Mouse (Mus musculus) forebrain, postnatal 0 days (tissue): Measurements from ENCODE around the gene Tomm34. TPM values are rescaled to one million over a fixed set of nuclear protein-coding genes. Genes with fewer than 3 reads are reported as not detected.

ENCODE experiments used
- ATAC-seq: fragments of 200-750 bp; cut with Nextera tagmentation; 2 replicates; pipeline ENCODE4 v1.8.0; 2017; ENCODE audit warnings: mild to moderate bottlenecking, moderate library complexity
- DNase-seq: peaks from one replicate; pipeline ENCODE4 v3.0.0-alpha.2; 2015
- H3K27ac ChIP-seq: fragments of 300-500 bp; sonication (generic); 2 replicates; pipeline ENCODE4 v1.5.1; 2014; ENCODE audit warnings: low read depth, mild to moderate bottlenecking, antibody characterized with exemption, low read length, moderate library complexity, mixed read lengths
- H3K27me3 ChIP-seq: fragments of 300-500 bp; sonication (generic); 2 replicates; pipeline ENCODE4 v1.6.1; 2014; ENCODE audit warnings: mild to moderate bottlenecking, low read length, mixed read lengths; ENCODE audit not compliant: insufficient read depth
- H3K36me3 ChIP-seq: fragments of 300-500 bp; sonication (generic); 2 replicates; pipeline ENCODE4 v1.6.1; 2014; ENCODE audit warnings: mild to moderate bottlenecking, moderate library complexity; ENCODE audit not compliant: insufficient read depth
- H3K4me1 ChIP-seq: fragments of 300-500 bp; sonication (generic); 2 replicates; pipeline ENCODE4 v1.6.1; 2014; ENCODE audit warnings: antibody characterized with exemption; ENCODE audit not compliant: insufficient read depth
- H3K4me2 ChIP-seq: fragments of 300-500 bp; sonication (generic); 2 replicates; pipeline ENCODE4 v1.6.1; 2014; ENCODE audit warnings: low read depth, mild to moderate bottlenecking, moderate library complexity
- H3K4me3 ChIP-seq: fragments of 300-500 bp; sonication (generic); 2 replicates; pipeline ENCODE4 v1.5.1; 2014; ENCODE audit warnings: low read depth, low read length, mixed read lengths
- H3K9ac ChIP-seq: fragments of 300-500 bp; sonication (generic); 2 replicates; pipeline ENCODE4 v1.6.1; 2014; ENCODE audit warnings: mild to moderate bottlenecking
- H3K9me3 ChIP-seq: fragments of 300-500 bp; sonication (generic); 2 replicates; pipeline ENCODE4 v1.6.1; 2016; ENCODE audit warnings: low read length
- CTCF ChIP-seq: sonication (generic); IDR thresholded peaks from 2 replicates; pipeline ENCODE4 v1.5.1; 2016; ENCODE audit warnings: antibody characterized with exemption, control low read depth, low read depth
- WGBS: fragments of 180-500 bp; shearing (Covaris S2); extraction: QIAGEN DNeasy Blood & Tissue Kit; methylation state at CpG from one replicate; pipeline ENCODE4 v1.1.7; 2014; 5-methylcytosine and 5-hydroxymethylcytosine counted together
- polyA plus RNA-seq: library from polyadenylated mRNA; unstranded; fragments of >200 nt; fragmentation: Nextera tagmentation; extraction: Ambion mirVana; gene quantifications from 2 replicates; pipeline ENCODE4 v1.2.1, GENCODE M21; 2015
- total RNA-seq: library from RNA; depleted of rRNA; stranded (reverse); fragments of >200 nt; gene quantifications from 2 replicates; pipeline ENCODE4 v1.2.3, GENCODE M21; 2014

Gene Tomm34
- total and polyA plus RNA-seq, 2 experiments from 2014 or later = 37.2 to 54.2 TPM

GRCm38 (mm10) chr2:164087416-164088017, 16.5 kb upstream of the Tomm34 start:
- H3K27me3 ChIP-seq = no peaks in the 10 kb centered on the region
- H3K27ac ChIP-seq = no peak overlapping the region
- H3K4me3 ChIP-seq = no peak overlapping the region
- H3K9ac ChIP-seq = no peak overlapping the region
- no peak for ATAC-seq
- no peaks in the 10 kb centered on the region for H3K4me1 ChIP-seq
- 90% methylated on average over 6 of the region's 6 CpGs for WGBS
- TF ChIP-seq CTCF = no peak
- H3K36me3 ChIP-seq = peaks cover 40% of the 10 kb centered on the region
- H3K9me3 ChIP-seq = no peaks in the 10 kb centered on the region
- no peak for DNase-seq
- H3K4me2 ChIP-seq = no peak overlapping the region

- H3K36me3 ChIP-seq = peaks cover 71% of the 10 kb centered on the region
- no peaks in the 10 kb centered on the region for H3K27me3 ChIP-seq
- WGBS = 95% methylated on average over 7 of the region's 7 CpGs
- H3K4me2 ChIP-seq = no peak overlapping the region
- H3K4me1 ChIP-seq = no peaks in the 10 kb centered on the region
- ATAC-seq = no peak
- H3K4me3 ChIP-seq = no peak overlapping the region
- H3K9me3 ChIP-seq = no peaks in the 10 kb centered on the region
- no peak for TF ChIP-seq CTCF
- no peak overlapping the region for H3K27ac ChIP-seq
- no peak overlapping the region for H3K9ac ChIP-seq
- DNase-seq = no peak
Measured at GRCm38 (mm10) chr2:164084342-164084700, 13.4 kb upstream of the Tomm34 start.

- Histone ChIP-seq H3K9ac (no peak overlapping the region), H3K4me2 (no peak overlapping the region), H3K4me1 (no peaks in the 10 kb centered on the region), H3K36me3 (peaks cover 66% of the 10 kb centered on the region), H3K27me3 (no peaks in the 10 kb centered on the region), H3K27ac (no peak overlapping the region), H3K9me3 (no peaks in the 10 kb centered on the region), H3K4me3 (no peak overlapping the region)
- DNase-seq (no peak), ATAC-seq (no peak)
- TF ChIP-seq CTCF = no peak
- 93% methylated on average over 19 of the region's 19 CpGs for WGBS
Measured at GRCm38 (mm10) chr2:164083609-164084341, 12.8 kb upstream of the Tomm34 start.

GRCm38 (mm10) chr2:164082175-164082574, 11.2 kb upstream of the Tomm34 start:
- 94% methylated on average over 10 of the region's 10 CpGs for whole genome bisulfite sequencing
- Histone ChIP-seq H3K4me1 (no peaks in the 10 kb centered on the region), H3K4me3 (no peak overlapping the region), H3K36me3 (peaks cover 61% of the 10 kb centered on the region), H3K27ac (no peak overlapping the region), H3K9me3 (no peaks in the 10 kb centered on the region), H3K4me2 (no peak overlapping the region), H3K9ac (no peak overlapping the region), H3K27me3 (no peaks in the 10 kb centered on the region)
- no peak for TF ChIP-seq CTCF
- no peak for ATAC-seq
- DNase-seq = no peak

GRCm38 (mm10) chr2:164081577-164081976, 10.6 kb upstream of the Tomm34 start:
- no peak for TF ChIP-seq CTCF
- Histone ChIP-seq H3K36me3 (peaks cover 56% of the 10 kb centered on the region), H3K27ac (no peak overlapping the region), H3K9ac (no peak overlapping the region), H3K27me3 (no peaks in the 10 kb centered on the region), H3K4me2 (no peak overlapping the region), H3K4me3 (no peak overlapping the region), H3K4me1 (no peaks in the 10 kb centered on the region), H3K9me3 (no peaks in the 10 kb centered on the region)
- 97% methylated on average over 10 of the region's 10 CpGs for WGBS
- DNase-seq = no peak
- ATAC-seq = no peak

- H3K27me3 ChIP-seq = no peaks in the 10 kb centered on the region
- H3K9me3 ChIP-seq = no peaks in the 10 kb centered on the region
- 93% methylated on average over 6 of the region's 6 CpGs for WGBS
- peaks cover 10% of the 10 kb centered on the region for H3K4me1 ChIP-seq
- H3K4me3 ChIP-seq = no peak overlapping the region
- H3K36me3 ChIP-seq = peaks cover 48% of the 10 kb centered on the region
- H3K9ac ChIP-seq = no peak overlapping the region
- no peak for ATAC-seq
- no peak for TF ChIP-seq CTCF
- H3K4me2 ChIP-seq = no peak overlapping the region
- DNase-seq = no peak
- no peak overlapping the region for H3K27ac ChIP-seq
Measured at GRCm38 (mm10) chr2:164079488-164079887, 8.5 kb upstream of the Tomm34 start.

- DNase-seq (no peak), ATAC-seq (no peak)
- no peaks in the 10 kb centered on the region for H3K9me3 ChIP-seq
- H3K4me1 ChIP-seq = peaks cover 10% of the 10 kb centered on the region
- no peaks in the 10 kb centered on the region for H3K27me3 ChIP-seq
- no peak overlapping the region for H3K4me3 ChIP-seq
- WGBS = 90% methylated on average over 5 of the region's 5 CpGs
- no peak overlapping the region for H3K9ac ChIP-seq
- no peak for TF ChIP-seq CTCF
- H3K36me3 ChIP-seq = peaks cover 33% of the 10 kb centered on the region
- H3K4me2 ChIP-seq = no peak overlapping the region
- H3K27ac ChIP-seq = no peak overlapping the region
Measured at GRCm38 (mm10) chr2:164077875-164078274, 6.9 kb upstream of the Tomm34 start.
